Mouse (Mus musculus): ENCODE measurements at regions not wholly inside any gene's neighbourhood (a gene's known extent, or its start where the extent isn't known, plus 50 kb on each side); places are given as distances from the start of the nearest gene placed in this dataset.

GRCm38 (mm10) chr3:138654610-138655371 lies 87.2 kb upstream of the Tspan5 start:
- Histone ChIP-seq H3K27me3 (replicated peaks; ENCODE audit: control insufficient read depth, insufficient read depth, low read length) (no peaks in the 10 kb centered on the region), H3K4me1 (replicated peaks; ENCODE audit: control insufficient read depth, insufficient read depth, low read length) (0 out of 2 replicates have a peak, but pooled peaks cover 8% of the 10 kb centered on the region), H3K9me3 (ENCODE audit: control insufficient read depth, low read length) (0 out of 2 replicates have a peak, but pooled peaks cover 2% of the 10 kb centered on the region), H3K9ac (replicated peaks; ENCODE audit: low read depth, low read length) (no peak overlapping the region), H3K4me2 (ENCODE audit: low read length) (no peak overlapping the region), H3K27ac (ENCODE audit: low read length) (no peak overlapping the region), H3K4me3 (replicated peaks; ENCODE audit: low read length) (no peak overlapping the region), H3K36me3 (ENCODE audit: control insufficient read depth, insufficient read depth) (no peaks in the 10 kb centered on the region)
- WGBS: 59% methylated on average over 16 of the region's 16 CpGs
- peak; percentile 76 for ATAC-seq

- WGBS: 64% methylated on average over 3 of the region's 3 CpGs
These were observed 86.5 kb upstream of the Tspan5 start for GRCm38 (mm10) chr3:138655479-138655878.

GRCm38 (mm10) chr3:138662625-138663024 lies 79.4 kb upstream of the Tspan5 start:
- Histone ChIP-seq H3K9me3 (ENCODE audit: control insufficient read depth, low read length) (no peaks in the 10 kb centered on the region), H3K4me2 (ENCODE audit: low read length) (no peak overlapping the region), H3K27me3 (replicated peaks; ENCODE audit: control insufficient read depth, insufficient read depth, low read length) (no peaks in the 10 kb centered on the region), H3K27ac (ENCODE audit: low read length) (no peak overlapping the region), H3K4me3 (replicated peaks; ENCODE audit: low read length) (no peak overlapping the region), H3K36me3 (ENCODE audit: control insufficient read depth, insufficient read depth) (no peaks in the 10 kb centered on the region), H3K9ac (replicated peaks; ENCODE audit: low read depth, low read length) (no peak overlapping the region), H3K4me1 (replicated peaks; ENCODE audit: control insufficient read depth, insufficient read depth, low read length) (no peaks in the 10 kb centered on the region)
- ATAC-seq: no peak
- WGBS: 96% methylated on average over 2 of the region's 2 CpGs

More at GRCm38 (mm10) chr3:138655479-138655878, 86.5 kb upstream of the Tspan5 start:
- no peak overlapping the region for H3K4me2 ChIP-seq (ENCODE audit: low read length)
- H3K9ac ChIP-seq (replicated peaks; ENCODE audit: low read depth, low read length): no peak overlapping the region
- no peaks in the 10 kb centered on the region for H3K27me3 ChIP-seq (replicated peaks; ENCODE audit: control insufficient read depth, insufficient read depth, low read length)
- H3K4me3 ChIP-seq (replicated peaks; ENCODE audit: low read length): no peak overlapping the region
- peak; percentile 29; the same call in 1 of the 2 replicates for ATAC-seq
- H3K4me1 ChIP-seq (replicated peaks; ENCODE audit: control insufficient read depth, insufficient read depth, low read length): 0 out of 2 replicates have a peak, but pooled peaks cover 8% of the 10 kb centered on the region
- no peak overlapping the region for H3K27ac ChIP-seq (ENCODE audit: low read length)
- 0 out of 2 replicates have a peak, but pooled peaks cover 2% of the 10 kb centered on the region for H3K9me3 ChIP-seq (ENCODE audit: control insufficient read depth, low read length)
- no peaks in the 10 kb centered on the region for H3K36me3 ChIP-seq (ENCODE audit: control insufficient read depth, insufficient read depth)

- WGBS: 64% methylated on average over 14 of the region's 14 CpGs
- no peak overlapping the region for H3K27ac ChIP-seq (ENCODE audit: low read length)
- H3K4me3 ChIP-seq (replicated peaks; ENCODE audit: low read length): no peak overlapping the region
- no peaks in the 10 kb centered on the region for H3K36me3 ChIP-seq (ENCODE audit: control insufficient read depth, insufficient read depth)
- no peak for ATAC-seq
- H3K4me1 ChIP-seq (replicated peaks; ENCODE audit: control insufficient read depth, insufficient read depth, low read length): no peaks in the 10 kb centered on the region
- no peaks in the 10 kb centered on the region for H3K9me3 ChIP-seq (ENCODE audit: control insufficient read depth, low read length)
- H3K27me3 ChIP-seq (replicated peaks; ENCODE audit: control insufficient read depth, insufficient read depth, low read length): no peaks in the 10 kb centered on the region
- no peak overlapping the region for H3K4me2 ChIP-seq (ENCODE audit: low read length)
- H3K9ac ChIP-seq (replicated peaks; ENCODE audit: low read depth, low read length): no peak overlapping the region
These were observed 73.5 kb upstream of the Tspan5 start for GRCm38 (mm10) chr3:138668394-138669092.

- no peaks in the 10 kb centered on the region for H3K27me3 ChIP-seq (replicated peaks; ENCODE audit: control insufficient read depth, insufficient read depth, low read length)
- H3K9ac ChIP-seq (replicated peaks; ENCODE audit: low read depth, low read length): no peak overlapping the region
- H3K27ac ChIP-seq (ENCODE audit: low read length): no peak overlapping the region
- no peak overlapping the region for H3K4me2 ChIP-seq (ENCODE audit: low read length)
- H3K36me3 ChIP-seq (ENCODE audit: control insufficient read depth, insufficient read depth): no peaks in the 10 kb centered on the region
- 51% methylated on average over 2 of the region's 2 CpGs for WGBS
- no peaks in the 10 kb centered on the region for H3K4me1 ChIP-seq (replicated peaks; ENCODE audit: control insufficient read depth, insufficient read depth, low read length)
- no peaks in the 10 kb centered on the region for H3K9me3 ChIP-seq (ENCODE audit: control insufficient read depth, low read length)
- no peak overlapping the region for H3K4me3 ChIP-seq (replicated peaks; ENCODE audit: low read length)
- ATAC-seq: no peak
These were observed 66.1 kb upstream of the Tspan5 start for GRCm38 (mm10) chr3:138675881-138676280.

- no peaks in the 10 kb centered on the region for H3K9me3 ChIP-seq (ENCODE audit: control insufficient read depth, low read length)
These were observed 63.6 kb upstream of the Tspan5 start for GRCm38 (mm10) chr3:138678351-138678750.

GRCm38 (mm10) chr3:138686636-138687230 lies 55.3 kb upstream of the Tspan5 start:
- Histone ChIP-seq H3K4me3 (replicated peaks; ENCODE audit: low read length) (no peak overlapping the region), H3K9ac (replicated peaks; ENCODE audit: low read depth, low read length) (no peak overlapping the region), H3K4me2 (ENCODE audit: low read length) (no peak overlapping the region), H3K27ac (ENCODE audit: low read length) (no peak overlapping the region), H3K27me3 (replicated peaks; ENCODE audit: control insufficient read depth, insufficient read depth, low read length) (no peaks in the 10 kb centered on the region), H3K9me3 (ENCODE audit: control insufficient read depth, low read length) (no peaks in the 10 kb centered on the region), H3K36me3 (ENCODE audit: control insufficient read depth, insufficient read depth) (no peaks in the 10 kb centered on the region), H3K4me1 (replicated peaks; ENCODE audit: control insufficient read depth, insufficient read depth, low read length) (no peaks in the 10 kb centered on the region)
- WGBS: 59% methylated on average over 11 of the region's 11 CpGs
- no peak for ATAC-seq

More at GRCm38 (mm10) chr3:138678351-138678750, 63.6 kb upstream of the Tspan5 start:
- Histone ChIP-seq H3K4me1 (replicated peaks; ENCODE audit: control insufficient read depth, insufficient read depth, low read length) (no peaks in the 10 kb centered on the region), H3K4me2 (ENCODE audit: low read length) (no peak overlapping the region), H3K27ac (ENCODE audit: low read length) (no peak overlapping the region), H3K4me3 (replicated peaks; ENCODE audit: low read length) (no peak overlapping the region), H3K9ac (replicated peaks; ENCODE audit: low read depth, low read length) (no peak overlapping the region), H3K27me3 (replicated peaks; ENCODE audit: control insufficient read depth, insufficient read depth, low read length) (no peaks in the 10 kb centered on the region), H3K36me3 (ENCODE audit: control insufficient read depth, insufficient read depth) (no peaks in the 10 kb centered on the region)
- no peak for ATAC-seq
- WGBS: 61% methylated on average over 4 of the region's 4 CpGs

GRCm38 (mm10) chr3:138688606-138689005 lies 53.4 kb upstream of the Tspan5 start:
- WGBS: 95% methylated on average over 5 of the region's 5 CpGs
- H3K27ac ChIP-seq (ENCODE audit: low read length): no peak overlapping the region
- H3K4me3 ChIP-seq (replicated peaks; ENCODE audit: low read length): no peak overlapping the region

More at GRCm38 (mm10) chr3:138688606-138689005, 53.4 kb upstream of the Tspan5 start:
- Histone ChIP-seq H3K9me3 (ENCODE audit: control insufficient read depth, low read length) (no peaks in the 10 kb centered on the region), H3K27me3 (replicated peaks; ENCODE audit: control insufficient read depth, insufficient read depth, low read length) (no peaks in the 10 kb centered on the region), H3K36me3 (ENCODE audit: control insufficient read depth, insufficient read depth) (no peaks in the 10 kb centered on the region), H3K9ac (replicated peaks; ENCODE audit: low read depth, low read length) (no peak overlapping the region), H3K4me1 (replicated peaks; ENCODE audit: control insufficient read depth, insufficient read depth, low read length) (no peaks in the 10 kb centered on the region), H3K4me2 (ENCODE audit: low read length) (no peak overlapping the region)
- ATAC-seq: no peak

Data from forebrain, embryonic 16.5 days (tissue).